ENCODE assay signal across 28 mouse cellular contexts in genomic region chr1:140444394-140444793, GRCm38 (mm10).
"Had no signal": no experiment of that assay in that cellular context is flagged by ENCODE, and none has a peak within 500 bp of the region (broad histone marks: within the 10 kb centered on the region; RNA-seq: fewer than 3 reads in every experiment).

No protein-coding gene starts in this region.

- H3K4me1 ChIP-seq: embryonic facial prominence, embryonic 10.5 days; embryonic facial prominence, embryonic 12.5 days; embryonic facial prominence, embryonic 13.5 days; embryonic facial prominence, embryonic 15.5 days; forebrain, embryonic 10.5 days; forebrain, embryonic 12.5 days; forebrain, embryonic 13.5 days; forebrain, embryonic 15.5 days had no signal

- ATAC-seq: forebrain, embryonic 13.5 days; forebrain, embryonic 15.5 days; forebrain, embryonic 16.5 days; forebrain, postnatal 0 days had no signal

- H3K27me3 ChIP-seq: embryonic facial prominence, embryonic 12.5 days; embryonic facial prominence, embryonic 13.5 days; embryonic facial prominence, embryonic 15.5 days; forebrain, embryonic 12.5 days; forebrain, embryonic 13.5 days; forebrain, embryonic 15.5 days had no signal

- DNase-seq: cerebellum, adult 2 months; cerebellum, adult 8-10 months; cerebellum, adult 9-10 months; cerebellum, adult 9-11 months; cerebellum, postnatal 10 days; cerebellum, postnatal 14 days; cerebellum, postnatal 25 days; cerebellum, postnatal 36 days; embryo, embryonic 11 days; forebrain, postnatal 0 days; gastrocnemius, adult 2 months; gastrocnemius, postnatal 10 days; gastrocnemius, postnatal 14 days; gastrocnemius, postnatal 25 days; gastrocnemius, postnatal 36 days; heart, adult 11 months; heart, adult 18-20 months; heart, adult 2 months had no signal

- H3K9me3 ChIP-seq: embryonic facial prominence, embryonic 10.5 days; embryonic facial prominence, embryonic 12.5 days; embryonic facial prominence, embryonic 13.5 days; embryonic facial prominence, embryonic 15.5 days; forebrain, embryonic 10.5 days; forebrain, embryonic 12.5 days; forebrain, embryonic 13.5 days; forebrain, embryonic 15.5 days had no signal

- H3K36me3 ChIP-seq: embryonic facial prominence, embryonic 10.5 days; embryonic facial prominence, embryonic 12.5 days; embryonic facial prominence, embryonic 13.5 days; embryonic facial prominence, embryonic 15.5 days; forebrain, embryonic 10.5 days; forebrain, embryonic 12.5 days; forebrain, embryonic 15.5 days had no signal

- H3K4me2 ChIP-seq: embryonic facial prominence, embryonic 12.5 days; embryonic facial prominence, embryonic 13.5 days; embryonic facial prominence, embryonic 15.5 days; forebrain, embryonic 12.5 days; forebrain, embryonic 13.5 days; forebrain, embryonic 15.5 days had no signal

- H3K9ac ChIP-seq: embryonic facial prominence, embryonic 12.5 days; embryonic facial prominence, embryonic 13.5 days; embryonic facial prominence, embryonic 15.5 days; forebrain, embryonic 12.5 days; forebrain, embryonic 13.5 days; forebrain, embryonic 15.5 days; forebrain, postnatal 0 days had no signal

- H3K27ac ChIP-seq: embryonic facial prominence, embryonic 10.5 days; embryonic facial prominence, embryonic 12.5 days; embryonic facial prominence, embryonic 13.5 days; embryonic facial prominence, embryonic 15.5 days; forebrain, embryonic 10.5 days; forebrain, embryonic 12.5 days; forebrain, embryonic 13.5 days; forebrain, embryonic 15.5 days; gastrocnemius, adult 2 months; heart, adult 2 months had no signal

- H3K4me3 ChIP-seq: embryonic facial prominence, embryonic 10.5 days; embryonic facial prominence, embryonic 12.5 days; embryonic facial prominence, embryonic 13.5 days; embryonic facial prominence, embryonic 15.5 days; erythroblast, embryonic 14.5 days; forebrain, embryonic 10.5 days; forebrain, embryonic 12.5 days; forebrain, embryonic 13.5 days; forebrain, embryonic 15.5 days; gastrocnemius, adult 2 months; heart, adult 2 months had no signal
